Mouse (Mus musculus) heart, embryonic 12.5 days (tissue): ENCODE measurements around the gene Elfn1. TPM values are rescaled to one million over a fixed set of nuclear protein-coding genes. Genes with fewer than 3 reads are reported as not detected.

Experiments used
- ATAC-seq: fragments of 200-750 bp; cut with Nextera tagmentation; 2 replicates; pipeline ENCODE4 v1.8.0; 2017; ENCODE audit warnings: moderate TSS enrichment, moderate library complexity; ENCODE audit not compliant: insufficient number of reproducible peaks, low FRiP score
- H3K27ac ChIP-seq: fragments of 300-500 bp; sonication (generic); 2 replicates; pipeline ENCODE4 v1.5.1; 2016; ENCODE audit warnings: mild to moderate bottlenecking, moderate library complexity; ENCODE audit not compliant: poor library complexity, severe bottlenecking
- H3K27me3 ChIP-seq: fragments of 300-500 bp; sonication (generic); replicated peaks from 2 replicates; pipeline ENCODE4 v1.6.1; 2016; ENCODE audit warnings: mild to moderate bottlenecking, moderate library complexity
- H3K36me3 ChIP-seq: fragments of 300-500 bp; sonication (generic); 2 replicates; pipeline ENCODE4 v1.6.1; 2016; ENCODE audit warnings: mild to moderate bottlenecking, moderate library complexity
- H3K4me1 ChIP-seq: fragments of 300-500 bp; sonication (generic); replicated peaks from 2 replicates; pipeline ENCODE4 v1.6.1; 2016; ENCODE audit warnings: mild to moderate bottlenecking
- H3K4me2 ChIP-seq: fragments of 300-500 bp; sonication (generic); 2 replicates; pipeline ENCODE4 v1.6.1; 2016; ENCODE audit warnings: mild to moderate bottlenecking, moderate library complexity
- H3K4me3 ChIP-seq: fragments of 300-500 bp; sonication (generic); 2 replicates; pipeline ENCODE4 v1.5.1; 2016; ENCODE audit warnings: mild to moderate bottlenecking
- H3K9ac ChIP-seq: fragments of 300-500 bp; sonication (generic); 2 replicates; pipeline ENCODE4 v1.6.1; 2016; ENCODE audit warnings: mild to moderate bottlenecking, moderate library complexity
- H3K9me3 ChIP-seq: fragments of 300-500 bp; sonication (generic); replicated peaks from 2 replicates; pipeline ENCODE4 v1.6.1; 2016; ENCODE audit warnings: mild to moderate bottlenecking, moderate library complexity
- WGBS: fragments of 180-500 bp; shearing (Covaris S2); methylation state at CpG from one replicate; pipeline ENCODE4 v1.1.7; 2016; 5-methylcytosine and 5-hydroxymethylcytosine counted together
- polyA plus RNA-seq: library from polyadenylated mRNA; unstranded; fragments of >200 nt; fragmentation: Nextera tagmentation; extraction: Ambion mirVana; gene quantifications from 2 replicates; pipeline ENCODE4 v1.2.1, GENCODE M21; 2016

Gene Elfn1
- polyA plus RNA-seq, 1 experiment from 2014 or later: 0.05 TPM

DNA sequence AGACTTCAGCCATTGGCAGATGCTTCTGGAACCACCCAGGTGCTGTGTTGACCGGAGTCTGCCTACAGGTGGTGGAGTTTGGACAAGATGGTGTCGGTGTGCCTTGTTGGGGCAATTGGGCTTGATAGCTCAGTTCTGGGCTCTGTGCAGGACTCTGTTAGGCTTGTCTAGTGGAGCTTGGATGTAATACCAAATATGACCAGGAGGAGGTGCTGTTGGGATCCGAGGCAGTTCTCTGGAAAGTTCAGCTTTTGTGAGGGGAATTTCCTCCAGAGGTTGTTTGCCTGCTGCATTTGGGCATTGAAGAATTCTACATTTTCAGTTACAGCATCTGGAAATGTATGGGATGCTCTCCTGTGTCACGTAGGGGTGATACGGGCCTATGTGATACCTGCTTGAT lies 39.7 kb downstream of the Elfn1 start:
- ATAC-seq: no peak
- 93% methylated on average over 5 of the region's 5 CpGs for WGBS
- H3K27ac ChIP-seq: no peak overlapping the region

GRCm38 (mm10) chr5:139948552-139948951 lies 40.8 kb downstream of the Elfn1 start:
- H3K36me3 ChIP-seq: no peaks in the 10 kb centered on the region
- no peak for ATAC-seq
- WGBS: 81% methylated on average over 4 of the region's 4 CpGs

More for the DNA sequence above, 39.7 kb downstream of the Elfn1 start:
- no peaks in the 10 kb centered on the region for H3K9me3 ChIP-seq
- H3K9ac ChIP-seq: no peak overlapping the region
- no peak overlapping the region for H3K4me2 ChIP-seq
- H3K27me3 ChIP-seq: peaks cover 47% of the 10 kb centered on the region
- no peak overlapping the region for H3K4me3 ChIP-seq
- no peaks in the 10 kb centered on the region for H3K36me3 ChIP-seq
- H3K4me1 ChIP-seq: no peaks in the 10 kb centered on the region

DNA sequence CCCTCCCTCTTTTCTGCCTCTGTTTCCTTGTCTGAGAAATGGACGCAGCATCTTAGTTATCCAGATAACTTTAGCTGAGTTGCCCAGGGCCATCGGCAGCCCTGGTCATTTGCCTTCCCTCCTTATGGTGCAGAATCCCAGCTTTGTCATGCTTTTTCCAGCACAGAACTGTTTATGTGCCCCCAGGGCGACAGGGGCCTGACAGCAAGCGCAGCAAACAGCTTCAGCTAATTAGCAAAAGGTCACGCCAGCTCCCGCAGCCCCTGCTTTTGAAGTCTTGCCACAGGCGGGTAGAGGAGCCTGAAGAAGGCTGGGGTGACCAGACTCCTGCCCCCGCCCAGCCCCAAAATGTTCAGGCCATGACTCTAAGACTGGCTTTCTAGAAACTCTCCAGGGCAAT lies 41.6 kb downstream of the Elfn1 start:
- no peaks in the 10 kb centered on the region for H3K4me1 ChIP-seq
- H3K27me3 ChIP-seq: peaks cover 44% of the 10 kb centered on the region
- no peaks in the 10 kb centered on the region for H3K9me3 ChIP-seq
- no peak for ATAC-seq
- H3K4me2 ChIP-seq: no peak overlapping the region
- no peak overlapping the region for H3K4me3 ChIP-seq
- H3K27ac ChIP-seq: no peak overlapping the region
- H3K9ac ChIP-seq: no peak overlapping the region
- 62% methylated on average over 8 of the region's 8 CpGs for WGBS
- no peaks in the 10 kb centered on the region for H3K36me3 ChIP-seq

More at GRCm38 (mm10) chr5:139948552-139948951, 40.8 kb downstream of the Elfn1 start:
- Histone ChIP-seq H3K27me3 (peaks cover 42% of the 10 kb centered on the region), H3K4me1 (no peaks in the 10 kb centered on the region), H3K4me3 (no peak overlapping the region), H3K27ac (no peak overlapping the region), H3K9me3 (no peaks in the 10 kb centered on the region), H3K9ac (no peak overlapping the region), H3K4me2 (no peak overlapping the region)

DNA sequence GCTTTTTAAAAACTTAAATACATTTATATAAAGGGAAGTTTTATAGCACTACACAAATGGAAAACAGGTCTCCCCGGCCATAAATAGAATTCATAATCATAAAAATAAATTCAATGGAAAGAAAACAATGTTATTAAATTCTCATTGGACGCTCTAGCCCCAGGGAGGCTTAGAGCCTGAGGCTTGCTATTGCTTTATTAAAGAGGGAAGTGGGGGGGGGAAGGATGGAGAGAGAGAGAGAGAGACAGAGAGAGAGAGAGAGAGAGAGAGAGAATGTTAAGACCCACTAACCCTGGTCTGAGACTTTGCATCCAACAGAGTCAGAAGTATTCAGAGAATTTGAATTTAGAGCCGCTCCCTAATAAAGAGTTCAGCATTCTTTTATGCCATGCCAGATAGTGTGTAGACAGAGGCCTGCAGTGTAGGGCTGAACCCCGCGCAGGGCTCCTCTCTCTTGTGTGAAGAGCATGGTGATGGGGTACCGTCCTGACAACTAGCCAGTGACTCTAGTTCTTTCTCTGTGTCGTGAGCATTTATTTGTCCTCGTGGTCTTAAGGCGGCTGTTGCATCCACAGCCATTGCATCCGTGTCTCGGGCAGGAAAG lies 42.3 kb downstream of the Elfn1 start:
- no peak overlapping the region for H3K9ac ChIP-seq
- ATAC-seq: no peak
- no peaks in the 10 kb centered on the region for H3K9me3 ChIP-seq
- 69% methylated on average over 11 of the region's 11 CpGs for WGBS
- peaks cover 40% of the 10 kb centered on the region for H3K27me3 ChIP-seq
- no peak overlapping the region for H3K4me3 ChIP-seq
- no peak overlapping the region for H3K4me2 ChIP-seq
- no peaks in the 10 kb centered on the region for H3K36me3 ChIP-seq
- H3K4me1 ChIP-seq: no peaks in the 10 kb centered on the region
- H3K27ac ChIP-seq: no peak overlapping the region

- H3K27ac ChIP-seq: no peak overlapping the region
- H3K4me2 ChIP-seq: peak overlapping the region; percentile 36
- no peaks in the 10 kb centered on the region for H3K9me3 ChIP-seq
- H3K27me3 ChIP-seq: peaks cover 36% of the 10 kb centered on the region
- H3K36me3 ChIP-seq: no peaks in the 10 kb centered on the region
- peak; percentile 63 for ATAC-seq
- H3K4me3 ChIP-seq: no peak overlapping the region
- peaks cover 12% of the 10 kb centered on the region; the same call in 1 of the 2 replicates for H3K4me1 ChIP-seq
- H3K9ac ChIP-seq: no peak overlapping the region
- WGBS: 24% methylated on average over 10 of the region's 10 CpGs
These were observed 49.1 kb downstream of the Elfn1 start for GRCm38 (mm10) chr5:139956859-139957258.

- no peak for ATAC-seq
- WGBS: 84% methylated on average over 4 of the region's 4 CpGs
- Histone ChIP-seq H3K4me1 (peaks cover 12% of the 10 kb centered on the region; the same call in 1 of the 2 replicates), H3K9me3 (no peaks in the 10 kb centered on the region), H3K9ac (no peak overlapping the region), H3K27ac (no peak overlapping the region), H3K4me2 (no peak overlapping the region), H3K4me3 (no peak overlapping the region), H3K27me3 (peaks cover 26% of the 10 kb centered on the region), H3K36me3 (no peaks in the 10 kb centered on the region)
These were observed 52.0 kb downstream of the Elfn1 start for GRCm38 (mm10) chr5:139959741-139960140.

DNA sequence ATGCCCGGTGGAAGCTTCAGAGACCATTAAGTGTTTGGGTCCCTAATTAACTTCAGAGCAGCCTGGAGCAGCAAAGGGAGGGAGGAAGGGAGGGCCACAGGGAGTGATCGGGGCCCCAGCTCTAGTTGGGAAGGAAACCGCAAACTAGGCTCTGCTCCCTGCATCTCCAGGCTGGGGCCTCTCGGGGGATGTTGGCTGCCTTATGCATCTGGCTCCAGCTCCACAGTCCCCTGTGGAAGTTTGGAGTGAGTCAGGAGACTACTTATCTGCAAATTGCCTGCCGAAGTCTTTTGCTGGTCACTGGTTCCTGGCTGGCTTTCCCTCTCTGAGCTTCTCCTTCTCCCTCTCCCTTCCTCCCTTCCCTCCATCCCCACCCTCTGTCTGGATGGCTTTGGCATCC lies 56.6 kb downstream of the Elfn1 start:
- H3K9ac ChIP-seq: no peak overlapping the region
- H3K27ac ChIP-seq: no peak overlapping the region
- no peak overlapping the region for H3K4me2 ChIP-seq
- no peaks in the 10 kb centered on the region for H3K4me1 ChIP-seq
- no peak for ATAC-seq
- H3K4me3 ChIP-seq: no peak overlapping the region
- H3K27me3 ChIP-seq: peaks cover 39% of the 10 kb centered on the region
- 52% methylated on average over 5 of the region's 5 CpGs for WGBS
- H3K9me3 ChIP-seq: no peaks in the 10 kb centered on the region
- H3K36me3 ChIP-seq: no peaks in the 10 kb centered on the region

DNA sequence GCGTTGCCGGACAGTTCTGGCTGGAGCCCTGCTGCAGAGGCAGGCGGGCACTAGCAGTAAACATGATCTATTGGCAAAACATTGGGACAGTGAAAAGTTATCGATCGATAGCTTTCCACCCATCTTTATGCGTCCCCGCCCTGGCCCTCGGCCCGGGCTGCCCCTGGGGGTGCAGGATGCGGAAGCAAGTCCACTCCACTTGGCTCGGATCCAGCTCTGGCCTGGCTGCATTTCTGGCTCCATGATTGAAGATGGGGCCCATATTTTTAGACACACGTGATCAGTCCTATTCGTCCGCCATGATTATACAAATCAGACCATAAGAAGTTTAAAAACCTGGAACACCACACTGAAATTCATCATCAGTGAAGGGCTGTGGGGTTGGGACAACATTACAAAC lies 57.9 kb downstream of the Elfn1 start:
- no peaks in the 10 kb centered on the region for H3K36me3 ChIP-seq
- 81% methylated on average over 14 of the region's 14 CpGs for WGBS
- no peak overlapping the region for H3K4me2 ChIP-seq
- peaks cover 40% of the 10 kb centered on the region for H3K27me3 ChIP-seq
- no peaks in the 10 kb centered on the region for H3K4me1 ChIP-seq
- ATAC-seq: no peak
- H3K4me3 ChIP-seq: no peak overlapping the region
- no peak overlapping the region for H3K27ac ChIP-seq
- H3K9me3 ChIP-seq: no peaks in the 10 kb centered on the region
- no peak overlapping the region for H3K9ac ChIP-seq

DNA sequence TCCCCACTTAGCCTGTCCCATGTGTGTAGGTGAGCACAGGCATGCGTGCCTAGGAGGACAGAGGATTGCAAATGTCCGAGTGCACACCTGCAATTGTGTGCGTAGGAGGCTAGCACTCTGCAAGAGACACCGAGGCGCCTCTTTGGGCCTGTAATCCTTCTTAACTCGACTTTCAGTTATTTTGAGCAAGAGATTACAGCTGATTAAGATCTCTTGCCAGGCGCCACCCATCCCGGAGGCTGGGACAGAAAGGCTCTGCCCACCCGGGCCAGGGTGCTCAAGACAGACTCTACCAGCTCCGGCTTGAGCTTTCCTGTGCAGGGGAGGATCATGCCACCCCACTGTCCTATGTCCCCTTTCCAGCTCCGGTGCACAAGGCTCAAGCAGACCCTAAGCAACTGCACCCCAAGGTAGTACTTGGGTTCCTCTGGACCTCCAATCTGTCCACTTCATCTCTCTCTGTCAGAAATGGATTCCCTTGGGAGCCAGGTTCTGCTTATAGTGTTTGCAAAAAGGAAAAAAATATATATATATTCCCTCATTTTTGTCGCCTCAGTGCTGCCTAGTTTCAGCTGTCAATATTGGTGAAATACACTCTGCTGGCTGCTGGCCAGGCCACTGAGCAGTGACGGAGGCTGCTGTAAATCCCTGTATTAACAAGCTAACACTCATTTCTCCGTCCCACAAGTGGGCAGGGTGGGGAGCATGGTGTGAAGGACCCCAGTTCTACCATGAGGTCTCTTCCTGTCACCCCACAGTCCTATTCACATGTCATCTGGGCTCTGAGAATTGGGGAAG lies 61.6 kb downstream of the Elfn1 start:
- no peaks in the 10 kb centered on the region for H3K4me1 ChIP-seq
- no peak overlapping the region for H3K27ac ChIP-seq
- no peak for ATAC-seq
- H3K4me2 ChIP-seq: no peak overlapping the region
- H3K9me3 ChIP-seq: no peaks in the 10 kb centered on the region
- H3K4me3 ChIP-seq: no peak overlapping the region
- 66% methylated on average over 14 of the region's 14 CpGs for WGBS
- no peak overlapping the region for H3K9ac ChIP-seq
- peaks cover 64% of the 10 kb centered on the region for H3K27me3 ChIP-seq
- no peaks in the 10 kb centered on the region for H3K36me3 ChIP-seq

- 58% methylated on average over 12 of the region's 12 CpGs for WGBS
- Histone ChIP-seq H3K4me2 (no peak overlapping the region), H3K9ac (no peak overlapping the region), H3K4me3 (no peak overlapping the region), H3K36me3 (no peaks in the 10 kb centered on the region), H3K27ac (no peak overlapping the region), H3K27me3 (peaks cover 70% of the 10 kb centered on the region), H3K9me3 (no peaks in the 10 kb centered on the region), H3K4me1 (no peaks in the 10 kb centered on the region)
- ATAC-seq: no peak
These were observed 62.5 kb downstream of the Elfn1 start for GRCm38 (mm10) chr5:139970186-139970631.

GRCm38 (mm10) chr5:139976584-139976983 lies 68.8 kb downstream of the Elfn1 start:
- Histone ChIP-seq H3K27me3 (peaks cover 67% of the 10 kb centered on the region), H3K9me3 (no peaks in the 10 kb centered on the region), H3K36me3 (no peaks in the 10 kb centered on the region), H3K4me1 (no peaks in the 10 kb centered on the region), H3K4me2 (no peak overlapping the region), H3K4me3 (no peak overlapping the region), H3K27ac (no peak overlapping the region), H3K9ac (no peak overlapping the region)
- 64% methylated on average over 4 of the region's 4 CpGs for WGBS
- no peak for ATAC-seq
